Mouse (Mus musculus) erythroblast, embryonic 14.5 days (primary cell): ENCODE data around the gene Bcat1.

Experiments used
- GATA1 ChIP-seq: IDR thresholded peaks from 2 replicates; pipeline ENCODE4 v1.6.1; 2012; ENCODE audit warnings: low read length, inconsistent platforms, mixed read lengths
- TAL1 ChIP-seq: IDR thresholded peaks from 3 replicates; pipeline ENCODE4 v1.6.1; 2012; ENCODE audit warnings: low read length, inconsistent platforms, mixed read lengths

GRCm38 (mm10) chr6:145056102-145056501, 19.9 kb downstream of the Bcat1 start:
- no peak for TF ChIP-seq TAL1
- no peak for TF ChIP-seq GATA1
